Mouse (Mus musculus) neural tube, embryonic 13.5 days (tissue): ENCODE results near the gene Foxd1. TPM values are rescaled to one million over a fixed set of nuclear protein-coding genes. Genes with fewer than 3 reads are reported as not detected.

ENCODE experiments used
- ATAC-seq: fragments of 200-750 bp; cut with Nextera tagmentation; 2 replicates; pipeline ENCODE4 v1.8.0; 2017; ENCODE audit warnings: low read depth, mild to moderate bottlenecking, moderate TSS enrichment, moderate library complexity
- H3K27ac ChIP-seq: fragments of 300-500 bp; sonication (generic); replicated peaks from 2 replicates; pipeline ENCODE4 v1.5.1; 2015; ENCODE audit warnings: moderate library complexity, mild to moderate bottlenecking, inconsistent platforms
- H3K27me3 ChIP-seq: fragments of 300-500 bp; sonication (generic); 2 replicates; pipeline ENCODE4 v1.6.1; 2015; ENCODE audit warnings: mild to moderate bottlenecking, inconsistent platforms
- H3K36me3 ChIP-seq: fragments of 300-500 bp; sonication (generic); 2 replicates; pipeline ENCODE4 v1.6.1; 2015; ENCODE audit warnings: mild to moderate bottlenecking, inconsistent platforms
- H3K4me1 ChIP-seq: fragments of 300-500 bp; sonication (generic); replicated peaks from 2 replicates; pipeline ENCODE4 v1.6.1; 2015; ENCODE audit warnings: inconsistent platforms
- H3K4me2 ChIP-seq: fragments of 300-500 bp; sonication (generic); 2 replicates; pipeline ENCODE4 v1.6.1; 2015; ENCODE audit warnings: inconsistent platforms, mild to moderate bottlenecking, moderate library complexity
- H3K4me3 ChIP-seq: fragments of 300-500 bp; sonication (generic); 2 replicates; pipeline ENCODE4 v1.5.1; 2015; ENCODE audit warnings: mild to moderate bottlenecking, inconsistent platforms
- H3K9ac ChIP-seq: fragments of 300-500 bp; sonication (generic); 2 replicates; pipeline ENCODE4 v1.6.1; 2015; ENCODE audit warnings: moderate library complexity, mild to moderate bottlenecking, inconsistent platforms
- H3K9me3 ChIP-seq: fragments of 300-500 bp; sonication (generic); 2 replicates; pipeline ENCODE4 v1.6.1; 2016; ENCODE audit warnings: inconsistent platforms
- WGBS: fragments of 180-500 bp; shearing (Covaris S2); methylation state at CpG from one replicate; pipeline ENCODE4 v1.1.7; 2015; 5-methylcytosine and 5-hydroxymethylcytosine counted together
- polyA plus RNA-seq: library from polyadenylated mRNA; unstranded; fragments of >200 nt; fragmentation: Nextera tagmentation; extraction: Ambion mirVana; gene quantifications from 2 replicates; pipeline ENCODE4 v1.2.1, GENCODE M21; 2015

The Foxd1 gene
- polyA plus RNA-seq, 1 experiment from 2014 or later, result 1.4 TPM

DNA sequence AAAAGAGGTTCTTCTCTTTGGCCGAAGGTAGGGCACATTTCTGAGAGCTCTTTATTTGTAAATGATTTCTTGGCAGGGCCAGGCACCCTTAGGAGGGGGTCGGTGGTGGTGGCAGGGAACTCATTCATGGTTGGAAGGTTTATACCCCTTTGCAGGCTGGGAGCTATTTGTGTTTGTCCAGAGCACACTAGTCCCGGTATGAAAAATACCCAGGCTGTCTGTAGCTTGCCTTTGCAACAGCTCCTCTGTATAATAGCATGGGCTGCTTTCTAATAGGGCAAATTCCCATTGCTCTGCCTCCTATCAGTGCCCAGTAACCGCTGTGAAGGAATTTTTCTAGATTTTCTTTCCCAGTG, 37.6 kb downstream of the Foxd1 start:
- Histone ChIP-seq H3K9me3 (peaks cover 3% of the 10 kb centered on the region), H3K4me3 (peak overlapping the region; percentile 40), H3K36me3 (no peaks in the 10 kb centered on the region), H3K9ac (no peak overlapping the region), H3K4me2 (peak overlapping the region; percentile 71), H3K4me1 (peaks cover 23% of the 10 kb centered on the region), H3K27ac (no peak overlapping the region), H3K27me3 (peaks cover 83% of the 10 kb centered on the region)
- 2% methylated on average over 4 of the region's 4 CpGs for WGBS
- 0 out of 2 replicates have a peak, but pooled peaks have one; percentile 40 for ATAC-seq

DNA sequence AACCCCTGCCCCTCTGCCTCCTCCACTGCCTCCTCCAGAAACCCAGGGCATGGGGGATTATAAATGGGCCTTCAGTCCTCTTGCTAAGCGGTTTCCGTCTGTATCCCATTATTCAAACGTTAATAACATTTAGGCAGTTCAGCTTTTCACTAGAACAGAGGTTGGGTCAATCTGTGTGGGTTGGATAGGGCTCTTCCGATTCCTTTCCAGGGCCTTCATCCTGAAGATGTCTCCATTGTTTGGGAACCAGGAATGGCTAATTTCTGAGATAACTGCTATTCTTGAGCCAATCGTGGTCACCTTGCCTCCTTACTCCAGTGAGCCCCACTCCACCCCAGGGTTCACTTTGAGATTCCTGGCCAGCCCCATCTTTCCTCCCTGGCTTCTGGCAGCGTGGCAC, 38.0 kb downstream of the Foxd1 start:
- Histone ChIP-seq H3K36me3 (no peaks in the 10 kb centered on the region), H3K27me3 (peaks cover 81% of the 10 kb centered on the region), H3K4me1 (peaks cover 23% of the 10 kb centered on the region), H3K4me3 (no peak overlapping the region), H3K9ac (no peak overlapping the region), H3K27ac (no peak overlapping the region), H3K9me3 (no peaks in the 10 kb centered on the region), H3K4me2 (no peak overlapping the region)
- ATAC-seq, result no peak
- 20% methylated on average over 6 of the region's 6 CpGs for WGBS

DNA sequence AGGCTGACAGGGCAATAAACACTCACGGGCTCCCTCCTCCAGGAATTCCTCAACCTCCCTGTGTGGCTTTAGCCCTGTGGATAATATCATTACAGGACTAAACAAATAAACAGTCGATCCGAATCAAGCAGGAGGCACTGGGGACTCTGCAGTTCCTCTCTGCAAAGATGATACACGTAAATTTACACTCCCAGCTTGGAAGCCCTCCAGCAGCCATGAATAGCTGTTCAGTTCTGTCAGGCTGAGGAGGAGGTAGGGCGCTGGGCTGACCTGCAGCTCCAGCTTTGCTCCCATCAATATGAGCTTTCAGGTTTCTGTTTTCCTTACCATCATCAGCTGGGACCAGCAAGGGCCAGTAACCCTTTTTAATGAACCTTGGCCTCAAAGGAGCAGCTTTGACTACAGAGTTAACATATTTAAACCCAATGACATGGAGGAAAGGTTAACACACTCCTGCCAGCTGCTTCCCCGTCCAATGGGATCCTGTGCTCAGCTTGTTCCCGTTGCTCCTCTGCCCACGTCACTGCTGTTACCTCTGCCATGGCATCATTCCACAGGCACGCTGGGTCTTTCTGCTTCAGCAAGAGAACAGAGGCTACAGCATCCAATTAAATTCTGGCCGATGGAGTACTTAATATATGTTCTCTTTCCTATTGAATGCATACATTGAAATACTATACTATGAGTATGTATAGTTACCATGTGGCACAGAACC, 39.5 kb downstream of the Foxd1 start:
- 22% methylated on average over 10 of the region's 10 CpGs for WGBS
- H3K27me3 ChIP-seq, result peaks cover 70% of the 10 kb centered on the region
- ATAC-seq, result no peak
- no peak overlapping the region for H3K9ac ChIP-seq
- no peaks in the 10 kb centered on the region for H3K36me3 ChIP-seq
- no peaks in the 10 kb centered on the region for H3K9me3 ChIP-seq
- H3K4me3 ChIP-seq, result no peak overlapping the region
- no peak overlapping the region for H3K27ac ChIP-seq
- H3K4me2 ChIP-seq, result no peak overlapping the region
- H3K4me1 ChIP-seq, result peaks cover 23% of the 10 kb centered on the region

Other genes starting within 250 kb of the Foxd1 start
- gene Arhgef28, start 147.8 kb upstream of the Foxd1 start, polyA plus RNA-seq, result 19.1 and 19.9 TPM in 2 replicates
- 25.4 and 29.5 TPM in 2 replicates for gene Utp15, start 91.2 kb upstream of the Foxd1 start, polyA plus RNA-seq
- gene Ankra2, start 91.2 kb upstream of the Foxd1 start, polyA plus RNA-seq, result 52.3 and 55.6 TPM in 2 replicates
- not detected in 2 replicates for gene Gm21976, start 74.4 kb upstream of the Foxd1 start, polyA plus RNA-seq
- gene Btf3, start 37.2 kb upstream of the Foxd1 start, polyA plus RNA-seq, result 615 and 618 TPM in 2 replicates
- 0.74 and 1.4 TPM in 2 replicates for gene Gm10320, start 137.8 kb downstream of the Foxd1 start, polyA plus RNA-seq